11 mouse cellular contexts compared by ENCODE assay signal in the genomic region with DNA sequence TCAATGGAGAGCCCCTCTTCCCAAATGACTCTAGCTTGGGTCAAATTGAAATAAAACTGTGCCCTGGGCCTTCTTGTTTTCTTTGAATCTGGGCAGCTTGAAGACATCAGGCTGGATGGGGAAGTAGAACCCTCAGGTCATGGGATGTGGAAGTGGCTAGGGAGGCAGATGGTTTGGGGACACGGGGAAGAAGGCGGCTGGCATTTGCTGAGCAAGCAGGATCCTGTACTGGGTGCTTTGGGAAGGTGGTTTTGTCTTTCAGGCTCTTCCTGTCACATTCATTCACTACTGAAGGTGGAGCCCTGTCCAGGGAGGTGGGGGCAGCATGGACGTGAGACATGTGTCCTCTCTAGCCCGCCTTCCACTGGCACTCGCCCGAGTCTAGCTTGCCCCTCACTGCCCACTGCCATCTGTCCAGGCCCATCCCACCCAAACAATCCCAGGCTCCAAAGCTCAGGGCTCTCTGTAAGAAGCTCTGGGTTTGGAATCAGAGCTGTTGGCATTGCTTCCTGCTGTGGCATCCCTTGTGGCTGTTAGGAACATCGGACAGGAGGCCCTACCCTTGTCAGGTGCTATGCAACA. TPM values are rescaled to one million over a fixed set of nuclear protein-coding genes. Genes with fewer than 3 reads are reported as not detected.
DNase-seq lines count a peak whose midpoint lies in the region; ATAC-seq and TF ChIP-seq lines count a peak whose summit lies in the region.
"Had no signal": no experiment of that assay in that cellular context is flagged by ENCODE, and none has a peak within 500 bp of the region (broad histone marks: within the 10 kb centered on the region; RNA-seq: fewer than 3 reads in every experiment).

No protein-coding gene starts in this region.

- H3K36me3 ChIP-seq in kidney, embryonic 15.5 days = no peaks in the 10 kb centered on the region
- no peaks in the 10 kb centered on the region for H3K36me3 ChIP-seq in liver, embryonic 16.5 days (ENCODE audit: control insufficient read depth, insufficient read depth)
- H3K36me3 ChIP-seq: liver, embryonic 15.5 days had no signal

- TF ChIP-seq CTCF in cerebellum, adult 2 months (IDR thresholded peaks at IDR 0.05; ENCODE audit: borderline replicate concordance, insufficient read depth, low read depth, low read length) = no peak

- no peak overlapping the region for H3K9ac ChIP-seq in kidney, embryonic 15.5 days
- no peak overlapping the region for H3K9ac ChIP-seq in liver, embryonic 16.5 days (ENCODE audit: low read depth, low read length)
- H3K9ac ChIP-seq: liver, embryonic 15.5 days had no signal

- peak overlapping the region; percentile 8 for H3K27ac ChIP-seq in cerebellum, adult 2 months (ENCODE audit: insufficient read depth, low read length)
- peak overlapping the region; percentile 24; the same call in 1 of the 2 replicates for H3K27ac ChIP-seq in kidney, embryonic 15.5 days
- H3K27ac ChIP-seq in liver, embryonic 16.5 days (ENCODE audit: low read length) = peak overlapping the region; percentile 34; the same call in 1 of the 2 replicates
- H3K27ac ChIP-seq: liver, embryonic 15.5 days had no signal

- no peak overlapping the region for H3K4me3 ChIP-seq in cerebellum, adult 2 months (replicated peaks; ENCODE audit: insufficient read depth, low read depth, low read length)
- H3K4me3 ChIP-seq in kidney, embryonic 15.5 days (replicated peaks) = no peak overlapping the region
- H3K4me3 ChIP-seq in liver, embryonic 16.5 days (ENCODE audit: low read depth, low read length) = no peak overlapping the region
- H3K4me3 ChIP-seq: liver, embryonic 15.5 days had no signal

- H3K27me3 ChIP-seq in cerebellum, adult 2 months (ENCODE audit: control insufficient read depth, insufficient read depth, low read length) = no peaks in the 10 kb centered on the region
- H3K27me3 ChIP-seq in kidney, embryonic 15.5 days = no peaks in the 10 kb centered on the region
- H3K27me3 ChIP-seq in liver, embryonic 16.5 days (ENCODE audit: control insufficient read depth, insufficient read depth, low read depth, low read length) = no peaks in the 10 kb centered on the region
- H3K27me3 ChIP-seq: liver, embryonic 15.5 days; Patski had no signal

- ATAC-seq in kidney, embryonic 15.5 days (replicated peaks; ENCODE audit: low FRiP score) = no peak
- ATAC-seq in liver, embryonic 16.5 days (ENCODE audit: low read depth) = no peak
- ATAC-seq: Patski had no signal

- peaks cover 87% of the 10 kb centered on the region for H3K4me1 ChIP-seq in cerebellum, adult 2 months (ENCODE audit: control insufficient read depth, insufficient read depth, low read length)
- peaks cover 97% of the 10 kb centered on the region for H3K4me1 ChIP-seq in kidney, embryonic 15.5 days
- H3K4me1 ChIP-seq in liver, embryonic 16.5 days (ENCODE audit: control insufficient read depth, low read depth, low read length) = peaks cover 63% of the 10 kb centered on the region

- no peaks in the 10 kb centered on the region for H3K9me3 ChIP-seq in kidney, embryonic 15.5 days (replicated peaks)
- H3K9me3 ChIP-seq in liver, embryonic 16.5 days (replicated peaks; ENCODE audit: control insufficient read depth, low read length) = no peaks in the 10 kb centered on the region
- H3K9me3 ChIP-seq: liver, embryonic 15.5 days had no signal

- H3K4me2 ChIP-seq in kidney, embryonic 15.5 days = no peak overlapping the region
- no peak overlapping the region for H3K4me2 ChIP-seq in liver, embryonic 16.5 days (ENCODE audit: low read depth, low read length)
- H3K4me2 ChIP-seq: liver, embryonic 15.5 days had no signal

- TF ChIP-seq POLR2A in cerebellum, adult 2 months (IDR thresholded peaks at IDR 0.05; ENCODE audit: borderline replicate concordance, insufficient read depth, low read length) = no peak

- 17% methylated on average over 7 of the region's 7 CpGs for WGBS in cerebellum, adult 2 months
- WGBS in kidney, embryonic 15.5 days = 44% methylated on average over 7 of the region's 7 CpGs
- 56% methylated on average over 7 of the region's 7 CpGs for WGBS in liver, embryonic 16.5 days (ENCODE audit: insufficient replicate concordance)

- DNase-seq in cerebellum, adult 2 months = no peak
- no peak for DNase-seq in cerebellum, adult 9-10 months
- no peak for DNase-seq in kidney, adult 9 months
- DNase-seq in cerebellum, postnatal 14 days = peak; percentile 73 to 76
- no peak for DNase-seq in right cerebral cortex, postnatal 36 days (ENCODE audit: low spot score in 2 of 2)
- no peak for DNase-seq in yolk sac, embryonic 10.5 days (ENCODE audit: low spot score)
- DNase-seq: kidney, adult 11 months had no signal

RNA-seq across cellular contexts. Expression of a gene that starts 11.3 kb away (rescaled TPM):
- 63.7 and 72.5 TPM in 2 replicates for polyA plus RNA-seq in cerebellum, adult 2 months (2012; rRNA removed)
- polyA plus RNA-seq in kidney, embryonic 15.5 days (2015; fragmentation: Nextera tagmentation; extraction: Ambion mirVana) = 41.8 and 47.3 TPM in 2 replicates
- polyA plus RNA-seq in liver, embryonic 16.5 days (2015; fragmentation: Nextera tagmentation; extraction: Ambion mirVana) = 4.1 and 6.1 TPM in 2 replicates

Comparison
In these comparisons a context has a peak if more than half of its experiments do, and no peak if none do; other contexts are left out.
1. DNase-seq: peak in cerebellum, postnatal 14 days (2 of 2); none in cerebellum, adult 2 months (0 of 2), cerebellum, adult 9-10 months (single experiment), kidney, adult 9 months (single experiment), right cerebral cortex, postnatal 36 days (0 of 2) and yolk sac, embryonic 10.5 days (single experiment).
2. Peak in every context shown above with its lines, with median percentiles within 50 percentile points of each other: H3K27ac ChIP-seq.